Mouse (Mus musculus) left cerebral cortex, postnatal 25 days (tissue): ENCODE data around the gene Tpi1. TPM values are rescaled to one million over a fixed set of nuclear protein-coding genes. Genes with fewer than 3 reads are reported as not detected.
A peak's percentile ranks its signal among the peaks of the same experiment; 100 is the strongest.

ENCODE experiments used
- DNase-seq, 2 experiments: peaks; one replicate each; pipeline ENCODE4 v3.0.0; 2022; ENCODE audit warnings: low spot score in 2 of 2, mixed read lengths in 1 of 2
- intact Hi-C: fragments of 180-260 bp; cut with DNase I; formaldehyde crosslinking; loops from one replicate; pipeline ENCODE4 v1.15.1; 2025
- total RNA-seq, 2 experiments: library from RNA; stranded (reverse); gene quantifications; 2 replicates each; pipeline ENCODE4 v1.2.3; 2021

Gene Tpi1
- total RNA-seq, 2 experiments from 2014 or later = 739 to 808 TPM

DNA sequence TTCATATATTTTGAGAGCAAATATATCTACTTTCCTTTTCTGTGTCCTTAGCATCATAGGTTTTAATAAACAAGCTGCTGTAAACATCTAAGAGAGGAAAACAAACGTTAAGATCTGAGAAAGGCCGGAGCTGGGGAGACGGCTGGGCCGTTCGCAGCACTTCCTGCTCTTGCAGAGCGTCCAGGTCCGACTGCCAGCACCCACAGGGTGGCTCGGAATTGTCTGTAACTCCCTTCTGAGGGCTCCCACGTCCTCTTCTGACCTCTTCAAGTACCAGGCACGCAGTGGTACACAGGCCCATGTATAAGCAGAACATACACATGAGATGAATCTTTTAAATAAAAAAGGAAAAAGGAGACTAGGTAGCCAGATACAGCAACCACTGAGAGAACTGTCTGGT is 26.4 kb downstream of the Tpi1 start:
- intact Hi-C loops = no loop called here
- DNase-seq = no peak

DNA sequence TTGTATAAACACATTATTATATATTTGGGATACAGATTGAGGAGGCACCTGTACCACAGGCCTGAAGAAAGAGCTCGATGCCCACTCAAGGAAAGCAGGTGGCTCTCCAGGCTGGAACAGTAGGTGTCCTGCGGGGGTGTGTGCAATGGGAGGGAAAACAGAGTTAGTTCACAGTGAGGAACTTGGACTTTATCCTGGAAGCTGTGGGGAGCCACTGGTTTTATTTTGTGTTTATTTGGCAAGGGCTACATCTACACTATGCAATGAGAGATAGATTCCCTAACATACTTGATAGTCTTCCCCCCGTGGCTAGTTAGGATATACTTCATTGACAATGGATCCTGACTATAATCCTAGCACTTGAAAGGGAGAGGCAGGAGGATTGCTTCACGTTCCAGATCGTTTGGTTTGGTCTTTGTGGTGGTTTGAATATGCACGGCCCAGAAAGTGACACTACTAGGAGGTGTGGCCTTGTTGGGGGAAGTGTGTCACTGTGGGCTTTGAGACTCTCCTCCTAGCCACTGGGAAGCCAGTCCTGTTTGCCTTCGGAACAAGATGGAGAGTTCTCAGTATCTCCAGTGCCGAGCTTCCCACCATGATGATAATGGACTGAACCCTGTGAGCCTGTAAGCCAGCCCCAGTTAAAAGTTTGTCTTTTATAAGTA is 27.2 kb downstream of the Tpi1 start:
- peak in 1 of 2 experiments; percentile 69 for DNase-seq
- intact Hi-C loops = no loop called here

DNA sequence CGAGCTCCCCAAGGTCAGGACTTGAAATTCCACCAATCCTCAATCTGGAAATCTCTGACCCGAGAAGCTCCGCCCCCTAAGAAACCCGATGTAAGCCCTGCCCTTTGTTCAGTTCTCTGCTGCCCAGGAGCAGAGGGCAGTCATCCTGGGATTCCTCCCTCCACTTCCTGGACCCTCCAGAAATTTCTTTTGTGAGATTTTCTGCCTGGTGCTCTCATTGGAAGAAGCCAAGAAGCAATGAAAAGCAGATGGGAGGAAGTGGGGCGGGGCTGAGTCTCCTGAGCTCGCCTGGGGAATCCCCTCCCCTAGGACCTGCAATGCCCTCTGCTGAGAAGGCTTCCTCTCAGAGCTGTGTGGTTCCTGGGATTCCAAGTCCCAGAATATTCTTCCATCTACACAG is 31.7 kb downstream of the Tpi1 start:
- DNase-seq = no peak

DNA sequence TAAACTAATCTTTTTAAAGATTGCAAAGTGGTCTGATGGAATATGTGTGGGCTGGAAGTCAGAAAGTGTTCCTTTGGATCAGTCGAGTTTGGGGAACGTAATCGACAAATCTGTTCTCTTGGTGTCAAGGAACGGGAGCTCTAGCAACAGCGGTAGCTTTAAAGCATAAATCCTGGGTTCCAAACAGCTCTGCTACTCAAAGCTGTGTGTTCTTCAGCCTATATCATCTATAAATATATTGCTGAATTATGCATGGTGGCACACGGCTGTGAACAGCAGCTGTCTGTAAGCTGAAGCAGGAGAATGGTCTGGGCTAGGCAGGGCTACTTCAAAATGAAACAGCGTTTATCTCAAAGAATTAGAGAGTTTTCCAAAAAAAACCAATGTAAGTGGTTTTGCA is 33.2 kb downstream of the Tpi1 start:
- intact Hi-C loops = no loop called here
- peak in 1 of 2 experiments; percentile 51 for DNase-seq

More for the DNA sequence above, 31.7 kb downstream of the Tpi1 start:
- intact Hi-C loops = no loop called here

GRCm38 (mm10) chr6:124779984-124780416 is 34.1 kb downstream of the Tpi1 start:
- intact Hi-C loops = no loop called here
- DNase-seq = no peak

DNA sequence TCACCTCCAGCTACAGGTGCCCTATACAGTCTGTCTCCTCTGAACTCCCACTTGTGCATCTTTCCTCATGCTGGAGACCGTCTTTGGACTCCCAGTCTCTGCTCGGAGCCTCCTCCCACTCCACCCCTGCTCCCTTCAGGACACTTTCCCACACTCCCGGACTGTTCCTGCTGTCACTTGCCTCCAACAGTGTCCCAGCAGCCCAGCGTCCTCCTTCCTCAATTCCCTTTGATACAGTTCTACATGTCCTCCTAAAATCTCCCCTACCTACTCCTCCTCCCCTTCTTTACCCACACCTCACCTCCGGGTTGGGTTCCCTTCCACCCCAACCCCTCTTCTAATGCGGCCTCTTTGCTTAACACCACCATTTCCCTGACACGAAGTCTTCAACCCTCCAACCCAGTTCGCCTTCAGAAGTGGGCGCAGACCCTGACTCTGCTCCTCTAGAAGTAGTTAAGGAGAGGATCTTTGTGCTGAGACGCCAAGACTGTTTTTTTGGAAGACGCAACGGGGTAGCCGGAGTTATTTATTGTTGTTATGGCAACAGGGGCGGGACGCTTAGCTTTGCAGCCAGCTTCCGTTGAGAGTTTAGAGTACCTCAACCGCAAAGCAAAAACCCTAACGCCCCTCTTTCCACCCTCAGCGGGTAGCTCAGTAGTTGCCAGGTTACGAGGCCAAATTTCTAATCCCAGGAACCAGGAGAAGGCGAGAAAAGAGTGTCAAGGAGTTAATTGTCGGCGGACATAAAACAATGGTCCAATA is 34.7 kb downstream of the Tpi1 start, which contains the start of gene Lrrc23:
Gene Lrrc23, minus strand, starts transcription at position 506 of the 762 bp plus-strand sequence.
- intact Hi-C loops = no loop called here
- DNase-seq = no peak

DNA sequence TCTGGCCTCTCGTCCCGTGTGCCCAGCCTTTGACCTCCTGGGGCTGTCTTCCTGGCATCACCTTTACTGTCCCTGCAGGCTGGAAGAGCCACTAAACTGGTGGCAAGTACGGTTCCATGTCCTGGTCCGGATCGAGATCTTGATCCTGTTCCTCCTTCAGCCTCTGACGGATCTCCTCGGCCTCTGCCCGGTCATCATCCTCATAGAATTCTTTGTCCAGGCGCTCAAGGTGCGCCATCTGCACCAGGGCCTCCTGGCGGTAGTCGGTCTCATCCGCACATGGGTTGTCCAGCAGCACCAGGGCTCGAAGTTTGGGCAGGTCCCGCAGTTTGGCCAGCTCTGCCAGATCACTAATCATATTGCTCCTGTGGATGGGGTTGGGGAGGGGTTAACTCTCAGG is 43.6 kb downstream of the Tpi1 start:
- intact Hi-C loops = no loop called here
- no peak for DNase-seq

GRCm38 (mm10) chr6:124770013-124770412 is 44.1 kb downstream of the Tpi1 start:
- no peak for DNase-seq
- intact Hi-C loops = no loop called here

GRCm38 (mm10) chr6:124769101-124769765 is 44.9 kb downstream of the Tpi1 start, which contains the start of gene Eno2:
Gene Eno2, minus strand, starts transcription at chr6:124769673.
- peak; percentile 81 to 84 for DNase-seq
- intact Hi-C loops = loop anchor here (1.0 to 2.0 kb wide), 2 partner anchors 36 to 40 kb away; no protein-coding TSS in a partner anchor

DNA sequence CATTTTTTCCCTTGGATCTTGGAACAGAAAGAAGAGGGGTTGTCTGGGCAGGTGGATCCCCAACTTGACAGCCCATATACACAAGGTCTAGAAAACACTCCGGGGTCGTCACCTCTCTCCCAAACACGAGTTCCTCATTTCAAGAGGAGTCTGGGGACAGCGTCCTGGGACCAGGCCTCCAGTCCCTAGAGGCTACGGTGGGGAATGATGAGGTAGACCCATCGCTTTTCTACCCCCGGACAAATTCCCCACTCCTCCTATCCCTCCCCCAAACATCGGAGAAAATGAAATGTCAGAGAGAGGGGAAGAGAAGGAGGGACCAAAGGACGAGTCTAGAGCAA is 45.4 kb downstream of the Tpi1 start:
- no peak for DNase-seq
- intact Hi-C loops = loop anchor here (1.0 to 2.0 kb wide), 2 partner anchors 36 to 41 kb away; no protein-coding TSS in a partner anchor

- intact Hi-C loops = loop anchor here (2.0 kb wide), 1 partner anchor 37 kb away; no protein-coding TSS in a partner anchor
- DNase-seq = peak in 1 of 2 experiments; percentile 76
Observed at GRCm38 (mm10) chr6:124767920-124768703, 46.0 kb downstream of the Tpi1 start.

DNA sequence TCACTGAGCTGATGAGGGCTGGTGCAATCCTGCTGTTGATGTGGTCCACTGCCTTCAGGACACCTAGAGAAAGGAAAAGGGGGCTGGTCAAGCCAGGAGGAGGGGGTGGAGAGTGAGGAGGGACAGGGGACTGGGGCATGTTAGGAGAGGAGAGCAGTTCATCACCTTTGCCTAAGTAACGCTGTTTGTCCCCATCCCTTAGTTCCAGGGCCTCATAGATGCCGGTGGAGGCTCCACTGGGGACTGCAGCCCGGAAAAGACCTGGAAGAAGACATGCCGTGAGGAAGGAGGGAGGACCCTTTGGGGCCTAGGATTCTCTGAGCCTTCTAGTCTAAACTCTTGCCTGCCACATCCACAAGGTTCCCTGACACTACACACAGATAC is 46.6 kb downstream of the Tpi1 start:
- DNase-seq = no peak
- intact Hi-C loops = no loop called here

DNA sequence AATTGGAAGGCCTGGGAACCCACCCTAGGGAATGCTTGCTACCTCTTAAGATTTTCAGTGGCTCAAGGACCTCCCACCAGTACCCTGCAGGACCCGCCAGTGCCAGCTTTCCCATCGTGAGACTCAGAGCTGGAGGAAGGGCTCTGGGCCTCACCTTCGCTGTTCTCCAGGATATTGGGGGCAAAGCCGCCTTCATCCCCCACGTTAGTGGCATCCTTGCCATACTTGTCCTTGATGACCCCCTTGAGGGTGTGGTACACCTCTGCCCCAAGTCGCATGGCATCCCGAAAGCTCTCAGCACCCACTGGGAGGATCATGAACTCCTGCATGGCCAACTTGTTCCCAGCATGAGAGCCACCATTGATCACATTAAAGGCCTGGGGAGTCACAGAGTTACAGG is 48.1 kb downstream of the Tpi1 start:
- intact Hi-C loops = no loop called here

More for the DNA sequence above, 48.1 kb downstream of the Tpi1 start:
- no peak for DNase-seq

Other genes with a start within 250 kb of the Tpi1 start
- under 1 TPM in 1 of 2 experiments, not detected in 1; 0.28 TPM for gene C1rb, start 244.0 kb downstream of the Tpi1 start, total RNA-seq
- gene C1s2, start 178.2 kb downstream of the Tpi1 start, total RNA-seq = under 1 TPM; 0.14 to 0.16 TPM
- gene Lpcat3, start 151.3 kb downstream of the Tpi1 start, total RNA-seq = 10 to 100 TPM; 22.4 to 31.2 TPM
- gene Emg1, start 102.1 kb downstream of the Tpi1 start, total RNA-seq = 10 to 100 TPM; 42.9 to 48.8 TPM
- gene Phb2, start 102.0 kb downstream of the Tpi1 start, total RNA-seq = 100 to 1,000 TPM; 112 to 120 TPM
- 1 to 10 TPM; 3.1 to 4.5 TPM for gene Ptpn6, start 75.6 kb downstream of the Tpi1 start, total RNA-seq
- 100 to 1,000 TPM; 315 to 349 TPM for gene Grcc10, start 72.9 kb downstream of the Tpi1 start, total RNA-seq
- not detected for gene Gm45234, start 58.3 kb downstream of the Tpi1 start, total RNA-seq
- 100 to 1,000 TPM; 154 to 162 TPM for gene Atn1, start 57.8 kb downstream of the Tpi1 start, total RNA-seq
- gene Eno2, start 44.6 kb downstream of the Tpi1 start, total RNA-seq = 1,000 to 10,000 TPM in 1 of 2 experiments, 100 to 1,000 TPM in 1; 999 to 1,002 TPM
- 1 to 10 TPM; 1.5 to 1.9 TPM for gene Lrrc23, start 34.6 kb downstream of the Tpi1 start, total RNA-seq
- gene Spsb2, start 5.6 kb downstream of the Tpi1 start, total RNA-seq = 1 to 10 TPM; 4.4 to 5.2 TPM
- gene Usp5, start 15.2 kb upstream of the Tpi1 start, total RNA-seq = 100 to 1,000 TPM; 176 to 177 TPM
- gene Cdca3, start 15.3 kb upstream of the Tpi1 start, total RNA-seq = 1 to 10 TPM in 1 of 2 experiments, under 1 TPM in 1; 0.50 to 1.1 TPM
- gene Gnb3, start 26.0 kb upstream of the Tpi1 start, total RNA-seq = under 1 TPM in 1 of 2 experiments, not detected in 1; 0.18 TPM
- 10 to 100 TPM; 21.9 to 25.7 TPM for gene P3h3, start 43.5 kb upstream of the Tpi1 start, total RNA-seq
- gene Gpr162, start 49.7 kb upstream of the Tpi1 start, total RNA-seq = 100 to 1,000 TPM; 207 to 229 TPM
- gene Cd4, start 73.9 kb upstream of the Tpi1 start, total RNA-seq = 1 to 10 TPM; 2.8 to 8.7 TPM
- gene Lag3, start 97.4 kb upstream of the Tpi1 start, total RNA-seq = 1 to 10 TPM; 2.9 to 3.6 TPM
- gene Ptms, start 105.8 kb upstream of the Tpi1 start, total RNA-seq = 1,000 to 10,000 TPM in 1 of 2 experiments, 100 to 1,000 TPM in 1; 954 to 1,041 TPM
- 100 to 1,000 TPM; 648 to 675 TPM for gene Mlf2, start 117.1 kb upstream of the Tpi1 start, total RNA-seq
- gene Cops7a, start 151.2 kb upstream of the Tpi1 start, total RNA-seq = 100 to 1,000 TPM; 149 to 163 TPM
- gene Pianp, start 182.4 kb upstream of the Tpi1 start, total RNA-seq = 100 to 1,000 TPM; 169 to 181 TPM
- 10 to 100 TPM; 38.4 to 44.1 TPM for gene Zfp384, start 194.8 kb upstream of the Tpi1 start, total RNA-seq
- gene Ing4, start 225.5 kb upstream of the Tpi1 start, total RNA-seq = 10 to 100 TPM; 54.0 to 62.1 TPM
- gene Acrbp, start 235.4 kb upstream of the Tpi1 start, total RNA-seq = 10 to 100 TPM in 1 of 2 experiments, 1 to 10 TPM in 1; 8.4 to 12.3 TPM